In the genomic region with DNA sequence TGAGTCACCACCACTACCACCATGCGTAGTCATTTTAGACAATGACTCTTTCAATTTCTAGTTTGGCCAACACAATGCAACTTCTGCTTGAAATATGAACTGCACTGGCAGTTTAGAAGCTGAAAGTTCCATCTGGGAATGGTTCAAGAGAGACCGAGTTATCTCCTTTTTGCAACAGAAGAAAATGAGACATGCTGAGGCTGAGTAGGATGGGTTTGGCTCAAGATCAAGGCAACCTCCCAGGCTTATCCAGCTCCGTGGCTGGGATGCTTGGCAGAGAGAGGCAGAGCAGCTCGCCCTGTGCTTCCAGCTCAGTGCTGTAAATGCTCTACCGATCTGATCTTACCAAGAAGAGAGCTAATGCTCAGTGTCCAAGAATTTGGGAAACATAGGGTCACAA, we compare ENCODE assay signal across 12 mouse cellular contexts. TPM values are rescaled to one million over a fixed set of nuclear protein-coding genes. Genes with fewer than 3 reads are reported as not detected.
DNase-seq lines count a peak whose midpoint lies in the region; ATAC-seq and TF ChIP-seq lines count a peak whose summit lies in the region.
"Had no signal": no experiment of that assay in that cellular context is flagged by ENCODE, and none has a peak within 500 bp of the region (broad histone marks: within the 10 kb centered on the region; RNA-seq: fewer than 3 reads in every experiment).

No protein-coding gene starts in this region.

- no peak overlapping the region for H3K27ac ChIP-seq in layer of hippocampus, adult 2 months
- H3K27ac ChIP-seq: hindbrain, embryonic 14.5 days had no signal

- ATAC-seq in frontal cortex, adult (ENCODE audit: low TSS enrichment): peak; percentile 98
- ATAC-seq: forebrain, postnatal 0 days had no signal

- peak; percentile 37 to 65 for DNase-seq in layer of hippocampus, adult 2 months (ENCODE audit: low spot score in 2 of 2)
- no peak for DNase-seq in layer of hippocampus, adult 9-10 months (ENCODE audit: low spot score)
- peak; percentile 60 for DNase-seq in NIH3T3 (ENCODE audit: low read depth)
- peak; percentile 9 for DNase-seq in ovary, postnatal 14 days (ENCODE audit: low spot score)
- DNase-seq in thymus, postnatal 25 days: no peak
- no peak for DNase-seq in kidney, postnatal 25 days
- DNase-seq: forebrain, postnatal 0 days; kidney, postnatal 10 days had no signal

- H3K4me3 ChIP-seq in layer of hippocampus, adult 2 months: no peak overlapping the region

- no peak for TF ChIP-seq CTCF in layer of hippocampus, adult 2 months (conservative IDR thresholded peaks at IDR 0.05)

RNA-seq across cellular contexts. Expression of a gene that starts 29.6 kb away (rescaled TPM):
- under 1 TPM; 0.32 to 0.64 TPM for total RNA-seq in layer of hippocampus, adult 2 months (2021)
- total RNA-seq: common myeloid progenitor, adult 5-6 weeks; liver, adult 2 months had no signal

RNA-seq across cellular contexts. Expression of a gene that starts 34.8 kb away (rescaled TPM):
- total RNA-seq in layer of hippocampus, adult 2 months (2021): 10 to 100 TPM; 14.0 to 15.6 TPM

Comparison
In these comparisons a context has a peak if more than half of its experiments do, and no peak if none do; other contexts are left out.
1. DNase-seq: peak in layer of hippocampus, adult 2 months (2 of 2), NIH3T3 (single experiment) and ovary, postnatal 14 days (single experiment); none in layer of hippocampus, adult 9-10 months (single experiment), thymus, postnatal 25 days (single experiment) and kidney, postnatal 25 days (0 of 2).